Mouse (Mus musculus): ENCODE data around the gene Mapkapk3. TPM values are rescaled to one million over a fixed set of nuclear protein-coding genes. Genes with fewer than 3 reads are reported as not detected.

Mapkapk3 gene
- polyA plus RNA-seq, 1 experiment from 2014 or later, result 5.5 TPM

- ATAC-seq (ENCODE audit: insufficient number of reproducible peaks, insufficient read depth, low FRiP score, low TSS enrichment, low read depth), result no peak
- Histone ChIP-seq H3K4me2 (no peak overlapping the region), H3K4me3 (replicated peaks) (no peak overlapping the region), H3K27me3 (no peaks in the 10 kb centered on the region), H3K9me3 (no peaks in the 10 kb centered on the region), H3K4me1 (replicated peaks) (no peaks in the 10 kb centered on the region), H3K27ac (no peak overlapping the region), H3K9ac (replicated peaks) (no peak overlapping the region), H3K36me3 (no peaks in the 10 kb centered on the region)
- WGBS, result 68% methylated on average over 8 of the region's 8 CpGs
Measured at GRCm38 (mm10) chr9:107260836-107261235, 28.8 kb downstream of the Mapkapk3 start.

- Histone ChIP-seq H3K36me3 (no peaks in the 10 kb centered on the region), H3K27me3 (no peaks in the 10 kb centered on the region), H3K4me1 (replicated peaks) (peaks cover 4% of the 10 kb centered on the region), H3K4me2 (no peak overlapping the region), H3K4me3 (replicated peaks) (no peak overlapping the region), H3K9me3 (no peaks in the 10 kb centered on the region), H3K9ac (replicated peaks) (no peak overlapping the region), H3K27ac (no peak overlapping the region)
- ATAC-seq (ENCODE audit: insufficient number of reproducible peaks, insufficient read depth, low FRiP score, low TSS enrichment, low read depth), result no peak
- WGBS, result 66% methylated on average over 2 of the region's 2 CpGs
Measured at GRCm38 (mm10) chr9:107260429-107260828, 29.2 kb downstream of the Mapkapk3 start.

GRCm38 (mm10) chr9:107259571-107259970, 30.1 kb downstream of the Mapkapk3 start:
- Histone ChIP-seq H3K36me3 (no peaks in the 10 kb centered on the region), H3K27ac (no peak overlapping the region), H3K4me1 (replicated peaks) (peaks cover 6% of the 10 kb centered on the region), H3K9me3 (no peaks in the 10 kb centered on the region), H3K27me3 (no peaks in the 10 kb centered on the region), H3K4me3 (replicated peaks) (no peak overlapping the region), H3K9ac (replicated peaks) (no peak overlapping the region), H3K4me2 (no peak overlapping the region)
- no peak for ATAC-seq (ENCODE audit: insufficient number of reproducible peaks, insufficient read depth, low FRiP score, low TSS enrichment, low read depth)
- WGBS, result 73% methylated on average over 6 of the region's 6 CpGs

GRCm38 (mm10) chr9:107255596-107255995, 34.1 kb downstream of the Mapkapk3 start:
- Histone ChIP-seq H3K9ac (replicated peaks) (no peak overlapping the region), H3K27me3 (no peaks in the 10 kb centered on the region), H3K9me3 (no peaks in the 10 kb centered on the region), H3K4me2 (no peak overlapping the region), H3K4me1 (replicated peaks) (peaks cover 6% of the 10 kb centered on the region), H3K27ac (no peak overlapping the region), H3K36me3 (no peaks in the 10 kb centered on the region), H3K4me3 (replicated peaks) (no peak overlapping the region)
- ATAC-seq (ENCODE audit: insufficient number of reproducible peaks, insufficient read depth, low FRiP score, low TSS enrichment, low read depth), result no peak
- 32% methylated on average over 3 of the region's 3 CpGs for WGBS

- H3K4me3 ChIP-seq (replicated peaks), result no peak overlapping the region
- peaks cover 6% of the 10 kb centered on the region for H3K4me1 ChIP-seq (replicated peaks)
- no peak overlapping the region for H3K9ac ChIP-seq (replicated peaks)
- H3K36me3 ChIP-seq, result no peaks in the 10 kb centered on the region
- H3K27ac ChIP-seq, result no peak overlapping the region
- no peak for ATAC-seq (ENCODE audit: insufficient number of reproducible peaks, insufficient read depth, low FRiP score, low TSS enrichment, low read depth)
- H3K4me2 ChIP-seq, result no peak overlapping the region
- no peaks in the 10 kb centered on the region for H3K9me3 ChIP-seq
- H3K27me3 ChIP-seq, result no peaks in the 10 kb centered on the region; the same call in 1 of the 2 replicates
- WGBS, result 78% methylated on average over 3 of the region's 3 CpGs
Measured at GRCm38 (mm10) chr9:107254925-107255324, 34.8 kb downstream of the Mapkapk3 start.

- no peak for ATAC-seq (ENCODE audit: insufficient number of reproducible peaks, insufficient read depth, low FRiP score, low TSS enrichment, low read depth)
- H3K9me3 ChIP-seq, result no peaks in the 10 kb centered on the region
- H3K4me3 ChIP-seq (replicated peaks), result no peak overlapping the region
- peaks cover 6% of the 10 kb centered on the region for H3K4me1 ChIP-seq (replicated peaks)
- no peak overlapping the region for H3K4me2 ChIP-seq
- no peak overlapping the region for H3K27ac ChIP-seq
- WGBS, result 83% methylated on average over 12 of the region's 12 CpGs
- H3K9ac ChIP-seq (replicated peaks), result no peak overlapping the region
- no peaks in the 10 kb centered on the region for H3K36me3 ChIP-seq
- no peaks in the 10 kb centered on the region; the same call in 1 of the 2 replicates for H3K27me3 ChIP-seq
Measured at GRCm38 (mm10) chr9:107254476-107254875, 35.2 kb downstream of the Mapkapk3 start.

GRCm38 (mm10) chr9:107252164-107252563, 37.5 kb downstream of the Mapkapk3 start:
- 26% methylated on average over 5 of the region's 5 CpGs for WGBS
- no peak overlapping the region for H3K27ac ChIP-seq
- no peak overlapping the region for H3K4me3 ChIP-seq (replicated peaks)
- no peaks in the 10 kb centered on the region for H3K9me3 ChIP-seq
- H3K27me3 ChIP-seq, result no peaks in the 10 kb centered on the region; the same call in 1 of the 2 replicates
- no peak for ATAC-seq (ENCODE audit: insufficient number of reproducible peaks, insufficient read depth, low FRiP score, low TSS enrichment, low read depth)
- H3K9ac ChIP-seq (replicated peaks), result no peak overlapping the region
- H3K4me2 ChIP-seq, result no peak overlapping the region
- H3K4me1 ChIP-seq (replicated peaks), result peaks cover 6% of the 10 kb centered on the region
- no peaks in the 10 kb centered on the region for H3K36me3 ChIP-seq

- ATAC-seq (ENCODE audit: insufficient number of reproducible peaks, insufficient read depth, low FRiP score, low TSS enrichment, low read depth), result no peak
- Histone ChIP-seq H3K36me3 (no peaks in the 10 kb centered on the region), H3K9me3 (no peaks in the 10 kb centered on the region), H3K27ac (no peak overlapping the region), H3K9ac (replicated peaks) (no peak overlapping the region), H3K27me3 (no peaks in the 10 kb centered on the region; the same call in 1 of the 2 replicates), H3K4me2 (no peak overlapping the region), H3K4me1 (replicated peaks) (peaks cover 4% of the 10 kb centered on the region), H3K4me3 (replicated peaks) (no peak overlapping the region)
- 82% methylated on average over 14 of the region's 14 CpGs for WGBS
Measured at GRCm38 (mm10) chr9:107250416-107251337, 39.0 kb downstream of the Mapkapk3 start.

GRCm38 (mm10) chr9:107249154-107249553, 40.5 kb downstream of the Mapkapk3 start:
- Histone ChIP-seq H3K9me3 (no peaks in the 10 kb centered on the region), H3K4me1 (replicated peaks) (no peaks in the 10 kb centered on the region), H3K9ac (replicated peaks) (no peak overlapping the region), H3K36me3 (no peaks in the 10 kb centered on the region), H3K4me3 (replicated peaks) (no peak overlapping the region), H3K27me3 (no peaks in the 10 kb centered on the region; the same call in 1 of the 2 replicates), H3K4me2 (no peak overlapping the region), H3K27ac (no peak overlapping the region)
- WGBS, result 74% methylated on average over 6 of the region's 6 CpGs
- no peak for ATAC-seq (ENCODE audit: insufficient number of reproducible peaks, insufficient read depth, low FRiP score, low TSS enrichment, low read depth)

- no peak overlapping the region for H3K9ac ChIP-seq (replicated peaks)
- no peaks in the 10 kb centered on the region for H3K9me3 ChIP-seq
- H3K27ac ChIP-seq, result no peak overlapping the region
- H3K27me3 ChIP-seq, result no peaks in the 10 kb centered on the region; the same call in 1 of the 2 replicates
- no peaks in the 10 kb centered on the region for H3K4me1 ChIP-seq (replicated peaks)
- no peak overlapping the region for H3K4me2 ChIP-seq
- H3K4me3 ChIP-seq (replicated peaks), result no peak overlapping the region
- no peaks in the 10 kb centered on the region for H3K36me3 ChIP-seq
- 60% methylated on average over 4 of the region's 4 CpGs for WGBS
- no peak for ATAC-seq (ENCODE audit: insufficient number of reproducible peaks, insufficient read depth, low FRiP score, low TSS enrichment, low read depth)
Measured at GRCm38 (mm10) chr9:107246170-107246569, 43.5 kb downstream of the Mapkapk3 start.

- Histone ChIP-seq H3K36me3 (no peaks in the 10 kb centered on the region), H3K4me3 (replicated peaks) (no peak overlapping the region), H3K9ac (replicated peaks) (no peak overlapping the region), H3K4me1 (replicated peaks) (no peaks in the 10 kb centered on the region), H3K4me2 (no peak overlapping the region), H3K27ac (no peak overlapping the region), H3K9me3 (no peaks in the 10 kb centered on the region), H3K27me3 (no peaks in the 10 kb centered on the region; the same call in 1 of the 2 replicates)
- no peak for ATAC-seq (ENCODE audit: insufficient number of reproducible peaks, insufficient read depth, low FRiP score, low TSS enrichment, low read depth)
- 86% methylated on average over 4 of the region's 4 CpGs for WGBS
Measured at GRCm38 (mm10) chr9:107245311-107245710, 44.4 kb downstream of the Mapkapk3 start.

Data from limb, embryonic 12.5 days (tissue).